Mouse (Mus musculus) B cell, adult 2 months (primary cell): ENCODE measurements around the gene Olfr30.
"Not testable (repeated sequence)": the region's sequence is repeated elsewhere in the genome, so short reads cannot be mapped to it uniquely, and the experiment has no call there.

ENCODE experiments used
- DNase-seq, 2 experiments: peaks; one replicate each; pipeline ENCODE4 v3.0.0; 2022

Gene Olfr30

DNA sequence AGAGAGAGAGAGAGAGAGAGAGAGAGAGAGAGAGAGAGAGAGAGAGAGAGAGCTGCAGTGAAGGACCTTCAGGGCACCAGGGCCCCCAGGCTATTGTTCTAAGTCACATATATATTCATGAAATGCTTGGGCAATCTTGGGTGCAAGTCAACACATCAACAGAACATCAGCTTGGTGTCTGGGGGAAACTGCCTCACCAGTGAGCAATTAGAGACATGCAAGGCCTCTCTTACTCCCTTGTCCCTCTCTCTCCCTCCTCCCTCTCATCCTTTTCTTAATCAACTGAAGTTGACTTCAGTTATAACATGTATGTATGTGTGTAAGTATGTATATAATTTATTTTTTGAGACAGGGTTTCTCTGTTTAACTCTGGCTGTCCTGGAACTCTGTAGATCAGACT lies at the start of gene Olfr30:
Gene Olfr30 (minus strand): TSS at position 101 of the 400 bp plus-strand sequence.
- no peak for DNase-seq

DNA sequence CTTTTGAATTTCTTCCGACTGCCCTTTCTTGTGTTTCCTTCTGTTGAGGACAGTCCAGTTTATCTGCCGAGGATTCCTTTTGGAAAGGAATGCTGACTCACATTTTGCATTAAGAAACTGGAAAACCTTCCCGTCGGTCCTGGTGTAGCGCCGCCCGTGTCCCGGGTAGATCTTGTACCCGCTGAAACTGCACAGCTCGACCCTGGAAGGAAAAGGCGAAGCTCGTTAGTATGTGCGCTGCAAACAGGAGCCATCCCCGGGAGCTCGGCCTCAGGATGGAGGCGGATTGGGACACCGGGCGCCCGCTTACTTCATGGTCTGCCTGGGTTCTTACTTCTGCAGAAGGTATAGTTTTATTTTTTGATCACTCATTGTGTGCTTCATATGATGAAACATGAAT lies 47.0 kb upstream of the Olfr30 start:
- DNase-seq: not testable (repeated sequence)

DNA sequence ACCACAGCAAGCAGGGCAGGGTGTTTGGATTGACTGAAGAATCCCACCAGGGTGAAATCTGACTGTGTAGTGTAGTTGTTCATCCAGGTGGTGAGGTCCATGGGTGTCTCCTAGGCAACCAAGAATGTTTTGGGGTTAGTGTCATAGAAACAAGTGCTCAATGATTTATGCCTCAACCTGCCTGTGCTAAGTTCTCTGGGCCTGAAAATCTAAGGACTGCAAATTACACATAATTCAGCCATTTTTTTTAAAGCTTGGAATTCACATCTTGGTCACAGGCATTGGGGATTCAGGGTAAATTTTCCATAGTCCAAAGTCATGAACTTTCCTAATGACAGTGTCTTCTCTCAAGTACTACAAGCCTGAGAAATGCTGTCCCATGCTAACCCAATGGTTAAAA lies 40.4 kb upstream of the Olfr30 start, which contains the start of gene Olfr331:
Gene Olfr331 (minus strand): TSS at position 101 of the 400 bp plus-strand sequence.
- not testable (repeated sequence) for DNase-seq

GRCm38 (mm10) chr11:58499290-58499689 lies 37.2 kb upstream of the Olfr30 start:
- DNase-seq: no peak

GRCm38 (mm10) chr11:58498761-58499160 lies 36.7 kb upstream of the Olfr30 start:
- no peak for DNase-seq

DNA sequence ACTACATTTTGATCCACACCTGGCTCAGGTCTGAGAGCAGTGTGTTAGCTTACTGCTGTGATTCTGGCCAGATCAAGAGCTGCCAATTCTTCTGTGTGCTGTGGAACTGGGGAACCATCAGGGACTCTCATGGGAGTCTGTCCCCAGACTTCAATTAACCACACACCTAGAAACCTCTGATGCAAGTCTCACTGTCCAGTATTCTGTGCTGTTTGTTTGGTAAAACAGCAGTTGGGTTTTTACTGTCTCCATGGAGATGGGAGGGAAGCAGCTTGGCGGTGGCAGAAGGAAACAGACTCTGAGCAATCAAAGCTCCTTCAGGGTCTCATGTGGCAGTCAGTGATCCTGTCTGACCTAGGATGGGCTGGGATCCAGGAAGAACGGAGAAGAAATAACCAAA lies 30.4 kb upstream of the Olfr30 start, which contains the start of gene Olfr332:
Gene Olfr332 (minus strand): TSS at position 101 of the 400 bp plus-strand sequence.
- DNase-seq: no peak

- DNase-seq: no peak
Measured at GRCm38 (mm10) chr11:58453592-58453991, 8.5 kb downstream of the Olfr30 start.

DNA sequence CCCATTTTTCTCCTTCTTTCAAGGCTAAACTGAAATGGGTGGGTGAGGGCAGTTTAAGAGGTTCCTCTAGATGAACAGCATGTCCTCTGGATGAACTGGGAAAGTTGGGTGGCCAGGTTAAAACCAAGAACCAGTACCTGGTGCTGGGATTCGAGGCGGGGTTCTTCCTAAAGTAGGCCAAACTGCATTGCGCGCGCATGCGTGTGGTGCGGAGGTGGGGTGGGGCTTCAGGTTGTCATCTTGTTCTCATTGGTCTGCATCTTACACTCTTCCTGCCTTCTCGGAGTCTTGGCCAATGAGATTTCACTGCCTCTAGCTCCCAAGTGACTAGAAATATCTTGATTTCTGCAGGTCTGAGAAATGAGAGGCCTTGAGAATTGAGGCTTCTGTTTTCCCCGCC lies 9.3 kb downstream of the Olfr30 start, which contains the start of gene Lypd9:
Gene Lypd9 (minus strand): TSS at position 165 of the 400 bp plus-strand sequence.
- DNase-seq: no peak

DNA sequence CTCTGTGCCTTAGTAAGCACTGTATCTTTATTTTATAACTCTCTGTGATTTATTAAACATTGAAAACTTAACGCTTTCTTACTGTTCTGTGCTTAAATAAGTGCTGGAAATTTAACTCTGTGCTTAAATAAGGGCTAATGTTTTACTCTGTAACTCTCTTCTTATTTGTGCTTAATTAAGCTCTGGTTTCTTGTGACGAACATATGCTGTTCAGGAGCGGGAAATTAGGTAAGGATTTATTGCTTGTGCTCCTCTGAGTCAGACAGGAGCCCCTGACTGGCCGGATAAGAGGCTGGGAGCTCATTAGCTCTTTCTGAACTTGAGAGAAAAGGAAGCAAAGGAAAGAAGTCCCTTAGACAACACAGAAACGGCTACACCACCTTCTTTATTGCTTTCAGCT lies 24.2 kb downstream of the Olfr30 start:
- DNase-seq: no peak

- DNase-seq: no peak
Measured at GRCm38 (mm10) chr11:58432259-58432658, 29.8 kb downstream of the Olfr30 start, which contains the start of gene Gm12253. Gene Gm12253, plus strand, starts transcription at chr11:58432559.

- no peak for DNase-seq
Measured at GRCm38 (mm10) chr11:58420815-58421214, 41.3 kb downstream of the Olfr30 start, which contains the start of gene 1810065E05Rik. Gene 1810065E05Rik, plus strand, starts transcription at chr11:58421111.

DNA sequence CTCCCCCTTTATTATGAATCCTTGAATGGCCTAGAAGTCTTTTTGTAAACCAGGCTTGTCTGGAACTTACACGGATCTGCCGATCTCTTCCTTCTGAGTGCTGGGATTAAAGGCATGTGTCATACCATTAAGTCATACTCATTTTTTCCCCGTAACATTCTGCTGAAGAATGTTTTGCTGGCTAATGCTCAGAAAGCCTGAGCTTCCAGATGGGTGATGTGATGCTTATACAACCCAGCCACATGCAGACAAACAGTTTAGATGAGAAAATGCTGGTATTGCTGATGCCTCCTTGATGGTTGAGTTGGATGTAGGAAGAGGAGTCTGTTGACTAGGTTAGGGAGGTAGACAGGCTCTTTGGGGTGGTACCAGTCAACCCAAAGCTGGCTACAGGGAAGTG lies 43.7 kb downstream of the Olfr30 start:
- no peak for DNase-seq

- DNase-seq: no peak
Measured at GRCm38 (mm10) chr11:58408066-58408465, 54.0 kb downstream of the Olfr30 start.
